Mouse (Mus musculus): ENCODE results near the gene Usf1.

Usf1 gene

GRCm38 (mm10) chr1:171457568-171457967, 46.5 kb downstream of the Usf1 start:
- DNase-seq = no peak

- DNase-seq = no peak
These were observed 48.7 kb downstream of the Usf1 start for GRCm38 (mm10) chr1:171459791-171460190.

GRCm38 (mm10) chr1:171460551-171461503, 49.7 kb downstream of the Usf1 start:
- no peak for DNase-seq

GRCm38 (mm10) chr1:171463133-171463532, 52.0 kb downstream of the Usf1 start:
- no peak for DNase-seq

GRCm38 (mm10) chr1:171465749-171466412, 54.8 kb downstream of the Usf1 start:
- no peak for DNase-seq

- no peak for DNase-seq
These were observed 55.5 kb downstream of the Usf1 start for GRCm38 (mm10) chr1:171466565-171466964.
